Mouse (Mus musculus): ENCODE data around the gene Nrxn2. TPM values are rescaled to one million over a fixed set of nuclear protein-coding genes. Genes with fewer than 3 reads are reported as not detected.

Gene Nrxn2
- polyA plus RNA-seq, 1 experiment from 2014 or later = 41.7 TPM

GRCm38 (mm10) chr19:6425595-6425994 is 7.1 kb downstream of the Nrxn2 start:
- DNase-seq (ENCODE audit: low spot score) (peak; percentile 84), ATAC-seq (peak; percentile 43)
- H3K36me3 ChIP-seq (ENCODE audit: control insufficient read depth, insufficient read depth, low read length) = peaks cover 10% of the 10 kb centered on the region; the same call in 1 of the 2 replicates
- H3K9me3 ChIP-seq (replicated peaks; ENCODE audit: control insufficient read depth, low read length) = no peaks in the 10 kb centered on the region
- peaks cover 77% of the 10 kb centered on the region for H3K4me1 ChIP-seq (ENCODE audit: control insufficient read depth, insufficient read depth, low read length)
- H3K4me2 ChIP-seq (ENCODE audit: low read length) = peak overlapping the region; percentile 16; the same call in 1 of the 2 replicates
- 10% methylated on average over 5 of the region's 5 CpGs for WGBS
- H3K4me3 ChIP-seq (ENCODE audit: low read depth, low read length) = no peak overlapping the region
- no peak overlapping the region for H3K9ac ChIP-seq (ENCODE audit: low read length)
- peaks cover 35% of the 10 kb centered on the region for H3K27me3 ChIP-seq (replicated peaks; ENCODE audit: control insufficient read depth, insufficient read depth, low read length)
- peak overlapping the region; percentile 52 for H3K27ac ChIP-seq (ENCODE audit: low read depth, low read length)

- DNase-seq (ENCODE audit: low spot score) (peak; percentile 75), ATAC-seq (peak; percentile 23)
- Histone ChIP-seq H3K36me3 (ENCODE audit: control insufficient read depth, insufficient read depth, low read length) (peaks cover 10% of the 10 kb centered on the region; the same call in 1 of the 2 replicates), H3K27me3 (replicated peaks; ENCODE audit: control insufficient read depth, insufficient read depth, low read length) (peaks cover 35% of the 10 kb centered on the region), H3K4me3 (ENCODE audit: low read depth, low read length) (no peak overlapping the region), H3K9me3 (replicated peaks; ENCODE audit: control insufficient read depth, low read length) (no peaks in the 10 kb centered on the region), H3K4me1 (ENCODE audit: control insufficient read depth, insufficient read depth, low read length) (peaks cover 70% of the 10 kb centered on the region), H3K4me2 (ENCODE audit: low read length) (peak overlapping the region; percentile 67; the same call in 1 of the 2 replicates), H3K9ac (ENCODE audit: low read length) (no peak overlapping the region), H3K27ac (ENCODE audit: low read depth, low read length) (peak overlapping the region; percentile 29; the same call in 1 of the 2 replicates)
- 5% methylated on average over 13 of the region's 13 CpGs for WGBS
These were observed 8.4 kb downstream of the Nrxn2 start for GRCm38 (mm10) chr19:6426703-6427500.

GRCm38 (mm10) chr19:6427653-6428434 is 9.3 kb downstream of the Nrxn2 start:
- WGBS = under 1% methylated on average over 76 of the region's 94 CpGs
- H3K27ac ChIP-seq (ENCODE audit: low read depth, low read length) = peak overlapping the region; percentile 39; the same call in 1 of the 2 replicates
- peak overlapping the region; percentile 49 for H3K9ac ChIP-seq (ENCODE audit: low read length)
- H3K4me1 ChIP-seq (ENCODE audit: control insufficient read depth, insufficient read depth, low read length) = peaks cover 65% of the 10 kb centered on the region
- H3K9me3 ChIP-seq (replicated peaks; ENCODE audit: control insufficient read depth, low read length) = no peaks in the 10 kb centered on the region
- DNase-seq (ENCODE audit: low spot score) (peak; percentile 32), ATAC-seq (no peak)
- H3K27me3 ChIP-seq (replicated peaks; ENCODE audit: control insufficient read depth, insufficient read depth, low read length) = peaks cover 35% of the 10 kb centered on the region
- H3K36me3 ChIP-seq (ENCODE audit: control insufficient read depth, insufficient read depth, low read length) = peaks cover 10% of the 10 kb centered on the region; the same call in 1 of the 2 replicates
- H3K4me2 ChIP-seq (ENCODE audit: low read length) = peak overlapping the region; percentile 67
- H3K4me3 ChIP-seq (ENCODE audit: low read depth, low read length) = peak overlapping the region; percentile 32

GRCm38 (mm10) chr19:6428501-6429200 is 10.1 kb downstream of the Nrxn2 start:
- Histone ChIP-seq H3K27me3 (replicated peaks; ENCODE audit: control insufficient read depth, insufficient read depth, low read length) (peaks cover 35% of the 10 kb centered on the region), H3K36me3 (ENCODE audit: control insufficient read depth, insufficient read depth, low read length) (peaks cover 10% of the 10 kb centered on the region; the same call in 1 of the 2 replicates), H3K4me1 (ENCODE audit: control insufficient read depth, insufficient read depth, low read length) (peaks cover 59% of the 10 kb centered on the region), H3K4me3 (ENCODE audit: low read depth, low read length) (peak overlapping the region; percentile 32), H3K9me3 (replicated peaks; ENCODE audit: control insufficient read depth, low read length) (no peaks in the 10 kb centered on the region), H3K4me2 (ENCODE audit: low read length) (peak overlapping the region; percentile 67), H3K27ac (ENCODE audit: low read depth, low read length) (no peak overlapping the region), H3K9ac (ENCODE audit: low read length) (peak overlapping the region; percentile 49)
- peak; percentile 42 for ATAC-seq
- under 1% methylated on average over 60 of the region's 60 CpGs for WGBS
- DNase-seq (ENCODE audit: low spot score) = peak; percentile 55

- no peak for DNase-seq (ENCODE audit: low spot score)
- H3K9ac ChIP-seq (ENCODE audit: low read length) = no peak overlapping the region
- no peaks in the 10 kb centered on the region for H3K9me3 ChIP-seq (replicated peaks; ENCODE audit: control insufficient read depth, low read length)
- peaks cover 45% of the 10 kb centered on the region for H3K4me1 ChIP-seq (ENCODE audit: control insufficient read depth, insufficient read depth, low read length)
- no peak overlapping the region for H3K4me3 ChIP-seq (ENCODE audit: low read depth, low read length)
- no peak overlapping the region for H3K4me2 ChIP-seq (ENCODE audit: low read length)
- H3K36me3 ChIP-seq (ENCODE audit: control insufficient read depth, insufficient read depth, low read length) = no peaks in the 10 kb centered on the region
- no peaks in the 10 kb centered on the region for H3K27me3 ChIP-seq (replicated peaks; ENCODE audit: control insufficient read depth, insufficient read depth, low read length)
- ATAC-seq = no peak
- WGBS = 74% methylated on average over 10 of the region's 10 CpGs
- H3K27ac ChIP-seq (ENCODE audit: low read depth, low read length) = no peak overlapping the region
These were observed 24.5 kb downstream of the Nrxn2 start for GRCm38 (mm10) chr19:6443016-6443415.

- Histone ChIP-seq H3K4me2 (ENCODE audit: low read length) (peak overlapping the region; percentile 18), H3K4me3 (ENCODE audit: low read depth, low read length) (no peak overlapping the region), H3K9me3 (replicated peaks; ENCODE audit: control insufficient read depth, low read length) (no peaks in the 10 kb centered on the region), H3K27me3 (replicated peaks; ENCODE audit: control insufficient read depth, insufficient read depth, low read length) (no peaks in the 10 kb centered on the region), H3K36me3 (ENCODE audit: control insufficient read depth, insufficient read depth, low read length) (no peaks in the 10 kb centered on the region), H3K27ac (ENCODE audit: low read depth, low read length) (peak overlapping the region; percentile 67), H3K4me1 (ENCODE audit: control insufficient read depth, insufficient read depth, low read length) (peaks cover 51% of the 10 kb centered on the region), H3K9ac (ENCODE audit: low read length) (peak overlapping the region; percentile 25; the same call in 1 of the 2 replicates)
- WGBS = 5% methylated on average over 10 of the region's 10 CpGs
- ATAC-seq = peak; percentile 94
- peak; percentile 91 for DNase-seq (ENCODE audit: low spot score)
These were observed 27.4 kb downstream of the Nrxn2 start for GRCm38 (mm10) chr19:6445761-6446423.

GRCm38 (mm10) chr19:6446736-6447437 is 28.4 kb downstream of the Nrxn2 start:
- no peaks in the 10 kb centered on the region for H3K9me3 ChIP-seq (replicated peaks; ENCODE audit: control insufficient read depth, low read length)
- WGBS = 37% methylated on average over 7 of the region's 7 CpGs
- no peak for DNase-seq (ENCODE audit: low spot score)
- H3K4me3 ChIP-seq (ENCODE audit: low read depth, low read length) = no peak overlapping the region
- peaks cover 56% of the 10 kb centered on the region for H3K4me1 ChIP-seq (ENCODE audit: control insufficient read depth, insufficient read depth, low read length)
- H3K9ac ChIP-seq (ENCODE audit: low read length) = peak overlapping the region; percentile 32
- peak overlapping the region; percentile 67 for H3K27ac ChIP-seq (ENCODE audit: low read depth, low read length)
- H3K36me3 ChIP-seq (ENCODE audit: control insufficient read depth, insufficient read depth, low read length) = no peaks in the 10 kb centered on the region
- no peaks in the 10 kb centered on the region for H3K27me3 ChIP-seq (replicated peaks; ENCODE audit: control insufficient read depth, insufficient read depth, low read length)
- no peak for ATAC-seq
- H3K4me2 ChIP-seq (ENCODE audit: low read length) = peak overlapping the region; percentile 18; the same call in 1 of the 2 replicates

Measured in forebrain, embryonic 14.5 days (tissue).